ENCODE assay signal across 8 mouse cellular contexts in genomic region chr13:60738429-60738828, GRCm38 (mm10). TPM values are rescaled to one million over a fixed set of nuclear protein-coding genes. Genes with fewer than 3 reads are reported as not detected.
DNase-seq lines count a peak whose midpoint lies in the region; ATAC-seq and TF ChIP-seq lines count a peak whose summit lies in the region.

No protein-coding gene starts in this region.

- peak; percentile 63 for TF ChIP-seq CTCF in ES-Bruce4 (IDR thresholded peaks at IDR 0.05; ENCODE audit: low read depth, low read length)
- peak; percentile 80 for TF ChIP-seq CTCF in brain, embryonic 14.5 days (IDR thresholded peaks at IDR 0.05; ENCODE audit: borderline replicate concordance, extremely low read depth, insufficient read depth, insufficient read length)
- TF ChIP-seq CTCF in embryonic fibroblast, embryonic 13.5 days (IDR thresholded peaks at IDR 0.05; ENCODE audit: borderline replicate concordance, insufficient read depth, low read length): peak; percentile 35; the same call in 1 of the 2 replicates
- TF ChIP-seq CTCF in thymus, adult 2 months (IDR thresholded peaks at IDR 0.05; ENCODE audit: borderline replicate concordance, control insufficient read depth, extremely low read depth, insufficient read depth, low read length, poor library complexity): 0 out of 2 replicates have a peak, but pooled peaks have one; percentile 45

- 0 out of 2 replicates have a peak, but pooled peaks have one; percentile 37 for ATAC-seq in heart, embryonic 11.5 days (replicated peaks; ENCODE audit: insufficient number of reproducible peaks, low FRiP score, low TSS enrichment)
- peak; percentile 75 for ATAC-seq in kidney, embryonic 14.5 days (ENCODE audit: low FRiP score, low TSS enrichment)
- peak; percentile 75 for ATAC-seq in neural tube, embryonic 14.5 days (ENCODE audit: low read depth)

- no peaks in the 10 kb centered on the region for H3K4me1 ChIP-seq in ES-Bruce4 (ENCODE audit: control insufficient read depth, insufficient read depth, low read length)
- H3K4me1 ChIP-seq in embryonic fibroblast, embryonic 13.5 days (ENCODE audit: control insufficient read depth, insufficient read depth, low read length): no peaks in the 10 kb centered on the region
- H3K4me1 ChIP-seq in heart, embryonic 11.5 days (ENCODE audit: control insufficient read depth, insufficient read depth, low read length): peaks cover 16% of the 10 kb centered on the region
- H3K4me1 ChIP-seq in kidney, embryonic 14.5 days (ENCODE audit: control insufficient read depth, insufficient read depth, low read length): peaks cover 12% of the 10 kb centered on the region
- H3K4me1 ChIP-seq in neural tube, embryonic 14.5 days (ENCODE audit: control insufficient read depth, insufficient read depth, low read length): peaks cover 2% of the 10 kb centered on the region
- H3K4me1 ChIP-seq in thymus, adult 2 months (replicated peaks; ENCODE audit: control insufficient read depth, insufficient read depth, low read length): peaks cover 10% of the 10 kb centered on the region

- TF ChIP-seq EP300 in ES-Bruce4 (IDR thresholded peaks at IDR 0.05; ENCODE audit: insufficient read depth, low read depth, low read length): no peak

- TF ChIP-seq POLR2A in ES-Bruce4 (IDR thresholded peaks at IDR 0.05; ENCODE audit: insufficient read depth, low read length): no peak
- TF ChIP-seq POLR2A in brain, embryonic 14.5 days (IDR thresholded peaks at IDR 0.05; ENCODE audit: borderline replicate concordance, extremely low read depth, insufficient read depth, insufficient read length, poor library complexity, severe bottlenecking): no peak
- TF ChIP-seq POLR2A in embryonic fibroblast, embryonic 13.5 days (IDR thresholded peaks at IDR 0.05; ENCODE audit: low read depth, low read length): no peak
- TF ChIP-seq POLR2A in thymus, adult 2 months (IDR thresholded peaks at IDR 0.05; ENCODE audit: control insufficient read depth, extremely low read depth, insufficient read depth, low read length, poor library complexity): no peak

- no peak overlapping the region for H3K27ac ChIP-seq in ES-Bruce4 (ENCODE audit: insufficient read depth, low read length)
- peak overlapping the region; percentile 44 for H3K27ac ChIP-seq in embryonic fibroblast, embryonic 13.5 days (ENCODE audit: insufficient read depth, low read length)
- H3K27ac ChIP-seq in heart, embryonic 11.5 days (ENCODE audit: low read depth, low read length): peak overlapping the region; percentile 59; the same call in 1 of the 2 replicates
- peak overlapping the region; percentile 80; the same call in 1 of the 2 replicates for H3K27ac ChIP-seq in kidney, embryonic 14.5 days (ENCODE audit: low read depth, low read length)
- H3K27ac ChIP-seq in neural tube, embryonic 14.5 days (ENCODE audit: low read depth, low read length): no peak overlapping the region
- peak overlapping the region; percentile 61 for H3K27ac ChIP-seq in thymus, adult 2 months (ENCODE audit: control insufficient read depth, insufficient read depth, low read length)

- H3K9ac ChIP-seq in ES-Bruce4 (ENCODE audit: low read depth, poor library complexity, severe bottlenecking): no peak overlapping the region
- no peak overlapping the region for H3K9ac ChIP-seq in heart, embryonic 11.5 days (ENCODE audit: low read depth, low read length)
- H3K9ac ChIP-seq in kidney, embryonic 14.5 days (ENCODE audit: low read depth, low read length): peak overlapping the region; percentile 40; the same call in 1 of the 2 replicates
- no peak overlapping the region for H3K9ac ChIP-seq in neural tube, embryonic 14.5 days (replicated peaks; ENCODE audit: low read depth, low read length)

- no peaks in the 10 kb centered on the region for H3K27me3 ChIP-seq in ES-Bruce4 (ENCODE audit: control insufficient read depth, insufficient read depth, low read length, poor library complexity, severe bottlenecking)
- no peaks in the 10 kb centered on the region for H3K27me3 ChIP-seq in heart, embryonic 11.5 days (ENCODE audit: control insufficient read depth, insufficient read depth, low read length)
- no peaks in the 10 kb centered on the region for H3K27me3 ChIP-seq in kidney, embryonic 14.5 days (ENCODE audit: control insufficient read depth, insufficient read depth, low read length)
- H3K27me3 ChIP-seq in neural tube, embryonic 14.5 days (ENCODE audit: control insufficient read depth, insufficient read depth, low read length): no peaks in the 10 kb centered on the region
- no peaks in the 10 kb centered on the region for H3K27me3 ChIP-seq in thymus, adult 2 months (ENCODE audit: control insufficient read depth, insufficient read depth, low read length)

- peak; percentile 85 for DNase-seq in brain, embryonic 14.5 days (ENCODE audit: low read depth)
- DNase-seq in lung, adult 18-20 months: peak; percentile 79 to 81
- peak; percentile 79 for DNase-seq in thymus, adult 2 months

- 15% methylated on average over 9 of the region's 9 CpGs for WGBS in heart, embryonic 11.5 days (ENCODE audit: insufficient replicate concordance)
- WGBS in kidney, embryonic 14.5 days: 11% methylated on average over 9 of the region's 9 CpGs
- 16% methylated on average over 9 of the region's 9 CpGs for WGBS in neural tube, embryonic 14.5 days
- under 1% methylated on average over 9 of the region's 9 CpGs for WGBS in thymus, adult 2 months

- no peaks in the 10 kb centered on the region for H3K9me3 ChIP-seq in ES-Bruce4 (replicated peaks; ENCODE audit: control insufficient read depth, insufficient read depth, low read length, poor library complexity, severe bottlenecking)
- no peaks in the 10 kb centered on the region for H3K9me3 ChIP-seq in heart, embryonic 11.5 days (replicated peaks; ENCODE audit: control insufficient read depth, low read length)
- H3K9me3 ChIP-seq in kidney, embryonic 14.5 days (ENCODE audit: control insufficient read depth, low read length): no peaks in the 10 kb centered on the region
- H3K9me3 ChIP-seq in neural tube, embryonic 14.5 days (ENCODE audit: control insufficient read depth, low read length): no peaks in the 10 kb centered on the region

- peak overlapping the region; percentile 52 for H3K4me2 ChIP-seq in heart, embryonic 11.5 days
- peak overlapping the region; percentile 46 for H3K4me2 ChIP-seq in kidney, embryonic 14.5 days (replicated peaks; ENCODE audit: low read depth, low read length)
- H3K4me2 ChIP-seq in neural tube, embryonic 14.5 days (ENCODE audit: low read depth, low read length): peak overlapping the region; percentile 14; the same call in 1 of the 2 replicates

- no peaks in the 10 kb centered on the region for H3K36me3 ChIP-seq in ES-Bruce4 (ENCODE audit: control insufficient read depth, insufficient read depth, low read length, poor library complexity, severe bottlenecking)
- H3K36me3 ChIP-seq in heart, embryonic 11.5 days (ENCODE audit: control insufficient read depth, insufficient read depth, low read length): no peaks in the 10 kb centered on the region
- peaks cover 20% of the 10 kb centered on the region for H3K36me3 ChIP-seq in kidney, embryonic 14.5 days (ENCODE audit: control insufficient read depth, insufficient read depth, low read length)
- peaks cover 22% of the 10 kb centered on the region for H3K36me3 ChIP-seq in neural tube, embryonic 14.5 days (ENCODE audit: control insufficient read depth, insufficient read depth, low read length)
- H3K36me3 ChIP-seq in thymus, adult 2 months (ENCODE audit: control insufficient read depth, insufficient read depth, low read length): no peaks in the 10 kb centered on the region

- H3K4me3 ChIP-seq in ES-Bruce4 (ENCODE audit: low read depth, low read length): no peak overlapping the region
- H3K4me3 ChIP-seq in embryonic fibroblast, embryonic 13.5 days (ENCODE audit: insufficient read depth, low read length): peak overlapping the region; percentile 14; the same call in 1 of the 2 replicates
- H3K4me3 ChIP-seq in heart, embryonic 11.5 days (ENCODE audit: low read depth, low read length): no peak overlapping the region
- peak overlapping the region; percentile 11; the same call in 1 of the 2 replicates for H3K4me3 ChIP-seq in kidney, embryonic 14.5 days (ENCODE audit: low read length)
- no peak overlapping the region for H3K4me3 ChIP-seq in neural tube, embryonic 14.5 days (ENCODE audit: low read depth, low read length)
- H3K4me3 ChIP-seq in thymus, adult 2 months (ENCODE audit: control insufficient read depth, insufficient read depth, low read length): no peak overlapping the region

RNA-seq across cellular contexts. Expression of gene BC051665, which starts 47.7 kb away (rescaled TPM):
- polyA plus RNA-seq in ES-Bruce4 (2011; ENCODE audit: insufficient read depth, insufficient read length, low read depth, missing spikeins): not detected in 2 replicates
- polyA plus RNA-seq in brain, embryonic 14.5 days (2012; rRNA removed): not detected in 2 replicates
- polyA plus RNA-seq in embryonic fibroblast, embryonic 13.5 days (2011; ENCODE audit: insufficient read length, low read depth, missing spikeins): not detected in 2 replicates
- not detected in 2 replicates for polyA plus RNA-seq in heart, embryonic 11.5 days (2014; fragmentation: Nextera tagmentation; extraction: Ambion mirVana)
- polyA plus RNA-seq in kidney, embryonic 14.5 days (2014; fragmentation: Nextera tagmentation; extraction: Ambion mirVana): not detected in 2 replicates
- polyA plus RNA-seq in neural tube, embryonic 14.5 days (2014; fragmentation: Nextera tagmentation; extraction: Ambion mirVana): not detected in 2 replicates
- not detected in 2 replicates for polyA plus RNA-seq in thymus, adult 2 months (2012; rRNA removed)

Comparison
In these comparisons a context has a peak if more than half of its experiments do, and no peak if none do; other contexts are left out.
1. H3K27ac ChIP-seq: peak in embryonic fibroblast, embryonic 13.5 days (single experiment), heart, embryonic 11.5 days (single experiment), kidney, embryonic 14.5 days (single experiment) and thymus, adult 2 months (single experiment); none in ES-Bruce4 (single experiment) and neural tube, embryonic 14.5 days (single experiment).
2. H3K4me3 ChIP-seq: peak in embryonic fibroblast, embryonic 13.5 days (single experiment) and kidney, embryonic 14.5 days (single experiment); none in ES-Bruce4 (single experiment), heart, embryonic 11.5 days (single experiment), neural tube, embryonic 14.5 days (single experiment) and thymus, adult 2 months (single experiment).
3. Peak in every context shown above with its lines, with median percentiles within 50 percentile points of each other: CTCF ChIP-seq, DNase-seq, ATAC-seq and H3K4me2 ChIP-seq.